8 mouse cellular contexts compared by ENCODE assay signal in genomic region chr5:63811819-63812508, GRCm38 (mm10). TPM values are rescaled to one million over a fixed set of nuclear protein-coding genes. Genes with fewer than 3 reads are reported as not detected.
A peak's percentile ranks its signal among the peaks of the same experiment; 100 is the strongest.
DNase-seq lines count a peak whose midpoint lies in the region; ATAC-seq and TF ChIP-seq lines count a peak whose summit lies in the region.

TSS of gene 0610040J01Rik (plus strand) at chr5:63812363.

- H3K27ac ChIP-seq in intestine, postnatal 0 days (ENCODE audit: low read depth, low read length), result peak within 1 kb of the TSS; percentile 75

- no peaks in the 10 kb centered on the region for H3K36me3 ChIP-seq in intestine, postnatal 0 days (ENCODE audit: control insufficient read depth, insufficient read depth)

- ATAC-seq in granulocyte monocyte progenitor cell, adult 5-6 weeks (replicated peaks; ENCODE audit: poor library complexity, severe bottlenecking), result peak; percentile 84
- ATAC-seq in intestine, postnatal 0 days, result peak; percentile 85
- ATAC-seq in megakaryocyte-erythroid progenitor cell, adult 5-6 weeks (replicated peaks; ENCODE audit: low FRiP score, low TSS enrichment, poor library complexity, severe bottlenecking), result peak; percentile 81
- ATAC-seq in erythroid progenitor cell, adult 5-6 weeks (replicated peaks; ENCODE audit: low FRiP score, poor library complexity, severe bottlenecking), result no peak

- peak within 1 kb of the TSS; percentile 91 for H3K4me2 ChIP-seq in intestine, postnatal 0 days (replicated peaks; ENCODE audit: low read depth)

- intact Hi-C loops in left cerebral cortex, postnatal 25 days (cut with DNase I), result loop anchor here (1.0 to 10.0 kb wide), 3 partner anchors 74 to 463 kb away; no protein-coding TSS in a partner anchor

- H3K27me3 ChIP-seq in intestine, postnatal 0 days (replicated peaks; ENCODE audit: control insufficient read depth, insufficient read depth, low read length), result 0 out of 2 replicates have a peak, but pooled peaks cover 3% of the 10 kb centered on the region

- H3K4me1 ChIP-seq in intestine, postnatal 0 days (replicated peaks; ENCODE audit: control insufficient read depth, insufficient read depth, low read length), result peaks cover 4% of the 10 kb centered on the region

- 3% methylated on average over 42 of the region's 42 CpGs for WGBS in intestine, postnatal 0 days

- peak within 1 kb of the TSS; percentile 59 for H3K4me3 ChIP-seq in intestine, postnatal 0 days (ENCODE audit: low read depth, low read length)

- no peaks in the 10 kb centered on the region for H3K9me3 ChIP-seq in intestine, postnatal 0 days (ENCODE audit: control insufficient read depth)

- peak; percentile 90 for TF ChIP-seq CTCF in intestine, postnatal 0 days (IDR thresholded peaks at IDR 0.05; ENCODE audit: low read depth)

- DNase-seq in adrenal gland, postnatal 10 days, result peak; percentile 77
- DNase-seq in embryo, embryonic 11 days, result peak; percentile 85
- DNase-seq in left cerebral cortex, postnatal 25 days (ENCODE audit: low spot score in 2 of 2), result peak; percentile 70 to 84
- DNase-seq in right cerebral cortex, postnatal 36 days (ENCODE audit: low spot score in 2 of 2), result peak; percentile 40 to 49

- H3K9ac ChIP-seq in intestine, postnatal 0 days (ENCODE audit: low read depth, low read length), result peak within 1 kb of the TSS; percentile 64

RNA-seq across cellular contexts. Expression of gene 0610040J01Rik, which starts in this region (rescaled TPM):
- 1 to 10 TPM; 3.6 to 5.9 TPM for total RNA-seq in adrenal gland, postnatal 10 days (2021)
- total RNA-seq in granulocyte monocyte progenitor cell, adult 5-6 weeks (2014; fragmentation: Nextera tagmentation), result 7.8 and 13.1 TPM in 2 replicates
- total RNA-seq in granulocyte monocyte progenitor cell, adult 5-6 weeks (2017), result 4.7 and 5.6 TPM in 2 replicates
- polyA plus RNA-seq in intestine, postnatal 0 days (2015; fragmentation: Nextera tagmentation; extraction: Ambion mirVana), result 40.6 and 41.0 TPM in 2 replicates
- 1 to 10 TPM; 4.2 to 6.2 TPM for total RNA-seq in left cerebral cortex, postnatal 25 days (2021)
- total RNA-seq in megakaryocyte-erythroid progenitor cell, adult 5-6 weeks (2014; fragmentation: Nextera tagmentation), result 0.24 and 0.42 TPM in 2 replicates
- total RNA-seq in megakaryocyte-erythroid progenitor cell, adult 5-6 weeks (2017), result 0.46 and 1.1 TPM in 2 replicates
- 12.2 TPM in 1 of 2 replicates, not detected in the other for total RNA-seq in erythroid progenitor cell, adult 5-6 weeks (2015; ENCODE audit: low replicate concordance)
- 0.13 TPM in 1 of 2 replicates, not detected in the other for total RNA-seq in erythroid progenitor cell, adult 5-6 weeks (2017; ENCODE audit: low replicate concordance)
